Mouse (Mus musculus): ENCODE data around the gene Fam107b. TPM values are rescaled to one million over a fixed set of nuclear protein-coding genes. Genes with fewer than 3 reads are reported as not detected.

Gene Fam107b
- polyA plus RNA-seq, 1 experiment from 2014 or later = 20.5 TPM

DNA sequence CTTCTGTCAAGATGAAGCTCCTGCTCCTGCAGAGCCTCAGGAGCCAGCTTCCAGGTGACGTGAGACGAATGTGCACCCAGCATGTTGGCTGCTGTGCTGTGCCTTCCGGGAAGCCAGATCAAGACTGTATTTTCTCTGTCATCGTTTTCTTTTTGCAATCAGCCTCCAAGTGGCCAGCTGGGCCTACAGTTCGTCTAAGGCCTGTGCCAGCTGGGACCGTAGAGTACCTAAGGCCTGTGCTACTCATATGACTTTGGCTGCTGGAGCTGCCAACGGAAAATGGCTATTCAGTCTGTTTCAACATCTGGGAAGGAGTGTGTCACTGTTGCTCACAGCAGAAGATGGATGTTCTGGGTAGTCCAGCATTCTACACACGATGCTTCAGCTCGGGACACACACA is 62.8 kb downstream of the Fam107b start:
- H3K36me3 ChIP-seq (ENCODE audit: insufficient read depth, low read length) = no peaks in the 10 kb centered on the region
- no peak overlapping the region for H3K27ac ChIP-seq (ENCODE audit: low read length)
- H3K4me1 ChIP-seq (ENCODE audit: insufficient read depth, low read depth, low read length) = no peaks in the 10 kb centered on the region
- ATAC-seq (no peak), DNase-seq (ENCODE audit: low spot score) (no peak)
- no peak for TF ChIP-seq EP300 (IDR thresholded peaks at IDR 0.05)
- no peak for TF ChIP-seq CTCF (IDR thresholded peaks at IDR 0.05)
- no peaks in the 10 kb centered on the region for H3K9me3 ChIP-seq (ENCODE audit: low read length)
- H3K9ac ChIP-seq (replicated peaks; ENCODE audit: low read depth) = no peak overlapping the region
- H3K27me3 ChIP-seq (replicated peaks; ENCODE audit: insufficient read depth, low read length) = no peaks in the 10 kb centered on the region
- H3K4me3 ChIP-seq (ENCODE audit: low read depth, low read length) = no peak overlapping the region
- H3K4me2 ChIP-seq (replicated peaks; ENCODE audit: low read depth, low read length) = no peak overlapping the region
- 65% methylated on average over 9 of the region's 9 CpGs for WGBS

DNA sequence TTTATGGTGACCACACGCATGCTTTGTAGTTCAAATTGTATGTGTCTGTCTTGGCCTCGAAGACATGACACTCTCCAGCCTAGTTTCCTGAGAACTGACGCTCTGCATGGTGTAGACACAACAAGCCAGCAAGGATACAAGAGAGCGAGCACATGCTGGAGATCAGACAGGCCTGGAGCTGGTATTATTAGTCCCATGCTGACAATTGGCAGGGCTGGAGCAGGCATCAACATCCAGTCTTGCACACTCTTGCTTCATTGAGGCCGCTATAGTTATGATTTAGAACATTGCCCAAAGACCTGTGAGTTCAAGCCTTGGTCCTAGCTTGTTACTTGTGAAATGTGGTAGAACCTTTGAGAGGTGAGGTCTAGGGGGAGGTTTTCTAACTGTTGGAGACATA is 66.5 kb downstream of the Fam107b start:
- 84% methylated on average over 5 of the region's 5 CpGs for WGBS
- no peak for TF ChIP-seq CTCF (IDR thresholded peaks at IDR 0.05)
- no peak for TF ChIP-seq EP300 (IDR thresholded peaks at IDR 0.05)
- Histone ChIP-seq H3K9me3 (ENCODE audit: low read length) (no peaks in the 10 kb centered on the region), H3K27ac (ENCODE audit: low read length) (no peak overlapping the region), H3K9ac (replicated peaks; ENCODE audit: low read depth) (no peak overlapping the region), H3K4me1 (ENCODE audit: insufficient read depth, low read depth, low read length) (no peaks in the 10 kb centered on the region), H3K27me3 (replicated peaks; ENCODE audit: insufficient read depth, low read length) (no peaks in the 10 kb centered on the region), H3K4me3 (ENCODE audit: low read depth, low read length) (no peak overlapping the region), H3K36me3 (ENCODE audit: insufficient read depth, low read length) (no peaks in the 10 kb centered on the region), H3K4me2 (replicated peaks; ENCODE audit: low read depth, low read length) (no peak overlapping the region)
- ATAC-seq = no peak
- DNase-seq (ENCODE audit: low spot score) = no peak

DNA sequence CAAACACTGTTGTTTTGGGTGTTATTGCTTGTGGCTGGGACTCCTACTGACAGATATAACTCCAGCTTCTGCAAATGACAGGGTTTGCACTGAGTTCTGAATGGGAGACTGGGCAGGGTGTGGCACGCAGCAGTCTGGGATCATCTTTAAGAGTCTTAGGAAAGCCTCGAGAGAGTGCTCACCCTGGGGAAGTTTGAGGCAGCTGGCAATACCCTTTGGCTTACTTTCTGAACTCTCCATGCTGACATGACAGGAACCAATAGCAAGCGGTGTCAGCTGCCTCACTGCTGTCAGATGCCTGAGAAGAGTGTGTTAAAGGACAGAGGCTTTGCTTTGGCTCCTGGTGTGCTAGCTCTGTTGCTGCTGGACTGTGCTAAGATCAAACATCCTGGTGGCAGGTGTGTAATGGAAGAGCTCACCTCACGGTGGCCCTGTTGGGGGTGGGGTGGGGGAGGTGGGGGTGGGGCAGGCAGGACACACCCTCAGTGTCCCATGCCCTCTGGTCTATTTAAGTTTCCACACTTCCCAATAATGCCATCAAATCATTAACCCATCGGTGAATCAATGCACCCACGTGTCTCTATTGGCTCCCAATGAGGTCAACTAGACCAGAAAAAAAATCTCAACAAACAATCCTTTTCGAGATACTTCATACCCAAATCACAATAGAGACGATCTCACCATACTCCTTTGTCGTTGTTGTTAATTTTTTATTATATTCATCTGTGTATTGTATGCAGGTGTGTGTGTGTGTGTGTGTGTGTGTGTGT is 70.9 kb downstream of the Fam107b start:
- DNase-seq (ENCODE audit: low spot score) (peak; percentile 7), ATAC-seq (no peak)
- no peaks in the 10 kb centered on the region for H3K27me3 ChIP-seq (replicated peaks; ENCODE audit: insufficient read depth, low read length)
- no peaks in the 10 kb centered on the region for H3K9me3 ChIP-seq (ENCODE audit: low read length)
- 65% methylated on average over 9 of the region's 9 CpGs for WGBS
- no peak for TF ChIP-seq CTCF (IDR thresholded peaks at IDR 0.05)
- no peak for TF ChIP-seq EP300 (IDR thresholded peaks at IDR 0.05)
- no peaks in the 10 kb centered on the region for H3K4me1 ChIP-seq (ENCODE audit: insufficient read depth, low read depth, low read length)
- H3K4me3 ChIP-seq (ENCODE audit: low read depth, low read length) = no peak overlapping the region
- no peak overlapping the region for H3K9ac ChIP-seq (replicated peaks; ENCODE audit: low read depth)
- no peaks in the 10 kb centered on the region for H3K36me3 ChIP-seq (ENCODE audit: insufficient read depth, low read length)
- no peak overlapping the region for H3K27ac ChIP-seq (ENCODE audit: low read length)
- no peak overlapping the region for H3K4me2 ChIP-seq (replicated peaks; ENCODE audit: low read depth, low read length)

DNA sequence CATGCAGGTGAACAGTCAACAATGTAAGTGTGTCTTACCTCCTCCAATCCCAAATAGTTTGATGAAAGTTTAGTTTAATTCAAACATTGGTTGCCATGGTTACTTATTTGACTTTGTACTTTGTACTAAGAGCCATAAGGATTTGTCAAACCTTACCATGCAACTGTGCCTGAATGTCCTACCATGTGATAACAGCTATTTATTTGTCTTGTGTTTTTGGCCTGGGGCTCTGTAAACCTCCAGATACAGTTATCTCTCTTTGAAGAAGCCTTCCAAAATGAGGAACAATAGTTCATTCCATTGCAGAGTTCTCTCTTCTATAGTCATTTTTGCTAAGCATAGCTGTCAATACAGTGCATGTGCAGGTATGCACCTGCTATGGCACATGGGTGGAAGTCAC is 72.7 kb downstream of the Fam107b start:
- no peak for TF ChIP-seq CTCF (IDR thresholded peaks at IDR 0.05)
- no peak for TF ChIP-seq EP300 (IDR thresholded peaks at IDR 0.05)
- Histone ChIP-seq H3K4me1 (ENCODE audit: insufficient read depth, low read depth, low read length) (no peaks in the 10 kb centered on the region), H3K4me3 (ENCODE audit: low read depth, low read length) (no peak overlapping the region), H3K27me3 (replicated peaks; ENCODE audit: insufficient read depth, low read length) (no peaks in the 10 kb centered on the region), H3K9ac (replicated peaks; ENCODE audit: low read depth) (no peak overlapping the region), H3K4me2 (replicated peaks; ENCODE audit: low read depth, low read length) (no peak overlapping the region), H3K27ac (ENCODE audit: low read length) (no peak overlapping the region), H3K9me3 (ENCODE audit: low read length) (no peaks in the 10 kb centered on the region), H3K36me3 (ENCODE audit: insufficient read depth, low read length) (no peaks in the 10 kb centered on the region)
- ATAC-seq (no peak), DNase-seq (ENCODE audit: low spot score) (no peak)

DNA sequence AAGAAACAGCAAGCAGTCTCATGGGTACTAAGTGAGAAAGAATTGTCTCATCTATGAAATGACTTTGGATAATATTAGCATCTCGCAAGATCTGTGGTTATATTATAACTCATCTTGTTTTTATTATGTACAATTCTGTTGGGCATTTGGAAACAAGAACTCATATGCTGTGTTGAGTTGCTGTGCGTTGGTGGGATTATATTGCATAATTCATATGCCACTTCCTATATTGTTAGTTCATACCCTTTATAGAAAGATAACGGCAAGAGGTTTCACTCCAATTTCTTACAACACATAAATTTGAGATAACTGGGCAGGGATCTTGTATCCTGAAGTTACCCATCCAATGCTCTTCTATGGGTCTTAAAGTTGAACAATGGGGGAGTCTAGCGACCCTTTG is 75.5 kb downstream of the Fam107b start:
- Histone ChIP-seq H3K27ac (ENCODE audit: low read length) (no peak overlapping the region), H3K9ac (replicated peaks; ENCODE audit: low read depth) (no peak overlapping the region), H3K4me2 (replicated peaks; ENCODE audit: low read depth, low read length) (no peak overlapping the region), H3K4me3 (ENCODE audit: low read depth, low read length) (no peak overlapping the region), H3K36me3 (ENCODE audit: insufficient read depth, low read length) (no peaks in the 10 kb centered on the region), H3K9me3 (ENCODE audit: low read length) (no peaks in the 10 kb centered on the region), H3K4me1 (ENCODE audit: insufficient read depth, low read depth, low read length) (no peaks in the 10 kb centered on the region), H3K27me3 (replicated peaks; ENCODE audit: insufficient read depth, low read length) (no peaks in the 10 kb centered on the region)
- 82% methylated on average over 4 of the region's 4 CpGs for WGBS
- ATAC-seq (no peak), DNase-seq (ENCODE audit: low spot score) (no peak)
- TF ChIP-seq CTCF (IDR thresholded peaks at IDR 0.05) (no peak), EP300 (IDR thresholded peaks at IDR 0.05) (no peak)

DNA sequence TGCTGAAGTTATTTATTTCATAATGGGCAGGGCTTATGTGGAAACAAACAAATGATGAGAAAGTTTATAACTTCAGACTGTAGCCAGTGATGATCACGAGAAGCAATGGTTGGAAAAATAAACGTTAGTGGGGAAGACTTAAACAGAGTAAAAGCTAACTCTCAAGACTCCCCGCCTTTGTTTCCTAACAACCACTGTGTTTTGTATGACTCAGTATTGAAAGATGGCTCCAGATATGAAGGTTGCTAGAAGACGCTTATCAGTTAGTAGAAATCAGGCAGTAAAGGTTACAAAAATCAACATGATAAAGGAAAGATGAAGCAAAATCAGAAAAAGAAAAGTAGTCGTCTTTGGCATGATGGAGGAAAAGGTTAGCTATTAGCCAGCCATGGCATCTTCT is 78.9 kb downstream of the Fam107b start:
- no peak overlapping the region for H3K4me3 ChIP-seq (ENCODE audit: low read depth, low read length)
- WGBS = 44% methylated on average over 5 of the region's 5 CpGs
- no peak overlapping the region for H3K4me2 ChIP-seq (replicated peaks; ENCODE audit: low read depth, low read length)
- DNase-seq (ENCODE audit: low spot score) = peak; percentile 12
- no peaks in the 10 kb centered on the region for H3K27me3 ChIP-seq (replicated peaks; ENCODE audit: insufficient read depth, low read length)
- no peaks in the 10 kb centered on the region for H3K36me3 ChIP-seq (ENCODE audit: insufficient read depth, low read length)
- no peak overlapping the region for H3K9ac ChIP-seq (replicated peaks; ENCODE audit: low read depth)
- no peak overlapping the region for H3K27ac ChIP-seq (ENCODE audit: low read length)
- no peaks in the 10 kb centered on the region for H3K9me3 ChIP-seq (ENCODE audit: low read length)
- TF ChIP-seq CTCF (IDR thresholded peaks at IDR 0.05) = no peak
- TF ChIP-seq EP300 (IDR thresholded peaks at IDR 0.05) = no peak
- no peak for ATAC-seq
- H3K4me1 ChIP-seq (ENCODE audit: insufficient read depth, low read depth, low read length) = no peaks in the 10 kb centered on the region

DNA sequence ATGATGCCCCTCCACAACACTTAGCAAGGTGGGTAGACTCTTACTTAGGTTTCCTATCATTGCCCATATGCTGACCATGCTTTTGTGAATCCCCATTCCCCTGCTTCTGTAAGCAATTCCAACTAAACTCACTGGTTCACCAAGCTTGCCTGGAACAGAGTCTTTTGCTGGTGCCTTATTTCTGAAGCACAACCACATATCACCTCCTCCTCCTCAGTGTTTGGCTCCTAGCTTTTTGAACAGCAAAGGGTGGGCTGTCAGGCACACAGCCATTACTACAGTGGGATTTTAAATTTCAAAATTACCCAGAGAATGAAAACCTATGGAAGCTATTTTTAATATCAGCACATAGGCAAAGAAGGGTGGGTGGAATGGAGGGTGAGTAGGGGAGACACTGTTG is 84.3 kb downstream of the Fam107b start:
- no peak overlapping the region for H3K9ac ChIP-seq (replicated peaks; ENCODE audit: low read depth)
- H3K9me3 ChIP-seq (ENCODE audit: low read length) = no peaks in the 10 kb centered on the region
- ATAC-seq (no peak), DNase-seq (ENCODE audit: low spot score) (no peak)
- H3K36me3 ChIP-seq (ENCODE audit: insufficient read depth, low read length) = no peaks in the 10 kb centered on the region
- peaks cover 5% of the 10 kb centered on the region; the same call in 1 of the 2 replicates for H3K4me1 ChIP-seq (ENCODE audit: insufficient read depth, low read depth, low read length)
- H3K4me3 ChIP-seq (ENCODE audit: low read depth, low read length) = no peak overlapping the region
- no peak overlapping the region for H3K27ac ChIP-seq (ENCODE audit: low read length)
- no peaks in the 10 kb centered on the region for H3K27me3 ChIP-seq (replicated peaks; ENCODE audit: insufficient read depth, low read length)
- TF ChIP-seq CTCF (IDR thresholded peaks at IDR 0.05) = no peak
- TF ChIP-seq EP300 (IDR thresholded peaks at IDR 0.05) = no peak
- H3K4me2 ChIP-seq (replicated peaks; ENCODE audit: low read depth, low read length) = no peak overlapping the region

Data from lung, postnatal 0 days (tissue).